Mouse (Mus musculus) B cell, adult 67 days (primary cell): ENCODE results near the gene Wnk2. TPM values are rescaled to one million over a fixed set of nuclear protein-coding genes. Genes with fewer than 3 reads are reported as not detected.

ENCODE experiments used
- total RNA-seq, 2 experiments: library from RNA; stranded (reverse); gene quantifications; 4 replicates each; pipeline ENCODE4 v1.2.4; 2023

The Wnk2 gene
- under 1 TPM; 0.17 to 0.65 TPM for total RNA-seq

DNA sequence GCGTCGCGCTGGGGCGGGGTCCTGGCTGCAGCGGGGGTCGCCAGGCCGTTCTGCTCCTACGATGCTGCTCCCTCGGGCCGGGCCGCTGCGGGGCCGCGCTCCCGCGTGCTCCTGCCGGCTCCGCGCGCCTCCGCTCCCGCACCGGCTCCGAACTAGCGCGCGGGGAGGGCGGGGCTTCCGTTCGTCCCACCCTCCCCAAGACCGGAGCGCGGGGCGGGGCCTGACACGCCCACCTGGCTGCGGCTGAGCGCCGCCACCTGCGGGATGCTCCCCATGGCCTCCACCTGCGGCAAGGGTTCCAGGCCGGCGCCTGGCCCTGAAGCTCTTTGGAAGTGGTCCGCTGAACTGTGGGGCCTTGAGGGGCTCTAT is at the start of gene Wnk2:
Gene Wnk2 (minus strand): TSS at position 157 of the 369 bp plus-strand sequence.

DNA sequence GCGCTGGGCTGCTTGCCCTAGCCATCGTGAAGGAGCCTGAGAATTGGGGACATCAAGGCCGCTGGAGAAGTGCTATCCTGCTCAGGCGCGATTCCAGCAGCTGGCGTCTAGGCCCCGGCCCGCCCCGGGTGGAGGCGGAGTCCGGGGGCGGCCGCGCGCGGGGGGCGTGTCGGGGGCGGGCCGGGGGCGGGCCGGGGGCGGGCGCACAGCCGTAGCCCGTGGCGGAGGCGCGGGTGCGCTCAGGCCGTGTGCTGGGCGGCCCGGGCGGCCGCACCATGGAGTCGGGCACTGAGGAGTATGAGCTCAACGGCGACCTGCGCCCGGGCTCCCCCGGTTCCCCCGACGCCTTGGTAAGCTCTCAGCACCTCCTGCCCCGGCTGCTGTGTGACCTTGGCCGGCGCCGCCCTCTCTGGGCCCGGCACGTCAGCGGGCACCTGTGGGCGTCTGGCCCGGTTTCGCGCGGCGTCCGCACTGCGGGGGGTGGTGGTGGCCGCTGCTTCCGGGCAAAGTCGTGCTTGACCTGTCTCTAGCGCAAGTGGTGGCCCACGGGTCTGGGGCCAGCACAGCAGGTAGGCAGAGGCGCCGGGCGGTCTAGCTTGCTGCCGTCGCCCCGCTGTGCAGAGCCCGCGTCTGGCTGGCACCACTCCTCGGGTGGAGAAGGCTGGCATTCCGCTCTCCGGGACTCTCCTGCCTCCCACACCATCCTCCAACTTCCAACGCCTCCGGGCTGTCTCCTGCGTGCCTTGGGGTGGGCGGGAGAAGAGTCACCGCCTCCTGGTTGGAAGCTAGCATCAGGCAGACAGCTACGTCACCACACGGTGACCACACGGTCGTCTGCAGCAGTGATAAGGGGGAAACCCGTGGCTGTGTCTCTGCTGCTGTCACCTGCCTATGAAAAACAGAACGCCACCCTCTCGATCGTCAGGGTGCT is 39.7 kb upstream of the Wnk2 start, which contains the start of gene Ninj1:
Gene Ninj1 (plus strand): TSS at position 198 of the 931 bp plus-strand sequence.

Other genes with a start within 250 kb of the Wnk2 start
- gene Fam120a, start 180.0 kb downstream of the Wnk2 start, total RNA-seq: 100 to 1,000 TPM; 112 to 114 TPM
- gene Ninj1, start 39.5 kb upstream of the Wnk2 start, total RNA-seq: 10 to 100 TPM; 19.0 to 22.1 TPM
- 10 to 100 TPM; 47.9 to 52.1 TPM for gene Card19, start 68.0 kb upstream of the Wnk2 start, total RNA-seq
- 10 to 100 TPM; 64.9 to 68.2 TPM for gene Susd3, start 100.7 kb upstream of the Wnk2 start, total RNA-seq
- gene Fgd3, start 172.3 kb upstream of the Wnk2 start, total RNA-seq: 100 to 1,000 TPM; 102 to 108 TPM
- 10 to 100 TPM; 22.7 to 28.7 TPM for gene Bicd2, start 193.6 kb upstream of the Wnk2 start, total RNA-seq